Mouse (Mus musculus) cerebellum, postnatal 36 days (tissue): ENCODE data around the gene Ctrb1.

Experiments
- DNase-seq, 2 experiments: peaks; one replicate each; pipeline ENCODE4 v3.0.0; 2021 to 2022; ENCODE audit warnings: mixed read lengths in 2 of 2

Ctrb1 gene

DNA sequence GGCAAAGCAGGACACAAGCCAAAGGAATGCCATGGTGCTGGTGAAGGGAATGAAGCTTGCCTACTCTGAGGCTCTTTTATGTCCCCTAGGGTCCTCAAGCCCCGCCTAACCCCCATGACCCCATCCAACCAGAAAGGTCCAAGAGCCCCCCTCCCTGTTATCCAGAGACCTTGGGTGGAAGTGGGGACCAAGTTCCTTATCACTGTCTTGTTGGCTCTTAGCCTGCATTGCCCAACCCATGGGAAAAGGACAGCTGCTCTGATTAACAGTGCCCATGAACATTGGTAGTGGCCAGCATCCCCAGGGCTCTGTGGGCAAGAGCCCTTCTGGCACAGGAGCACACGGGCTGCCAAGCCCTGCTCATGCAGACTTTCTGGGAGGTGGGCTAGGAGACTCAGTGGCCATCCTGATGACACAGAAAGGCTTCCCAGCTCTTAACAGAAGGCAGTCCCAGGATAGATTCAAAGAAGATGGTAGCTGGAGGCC is at the start of gene Ctrb1:
Ctrb1 (minus strand) TSS at position 51 of the 486 bp plus-strand sequence.
- DNase-seq = no peak

DNA sequence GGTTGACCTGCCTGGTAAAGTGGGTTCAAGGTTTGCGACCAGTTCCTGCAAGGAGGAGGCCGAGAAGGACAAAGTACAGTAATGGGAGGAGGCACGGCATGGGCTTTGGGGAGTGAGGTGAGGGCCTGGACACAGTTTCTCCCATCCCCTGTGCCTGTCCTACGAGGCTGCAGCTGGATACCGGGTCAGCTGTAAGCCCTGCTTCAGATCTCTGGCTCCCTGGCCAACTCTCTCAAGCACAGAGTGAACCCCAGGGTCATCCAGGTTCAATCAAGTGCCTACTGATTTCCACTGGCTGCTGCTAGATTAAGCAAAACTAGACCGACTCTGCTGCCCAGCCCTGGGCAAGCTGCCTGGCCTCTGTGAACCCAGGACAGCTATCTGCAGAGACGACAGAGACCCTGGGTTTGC is 49.5 kb upstream of the Ctrb1 start:
- no peak for DNase-seq

DNA sequence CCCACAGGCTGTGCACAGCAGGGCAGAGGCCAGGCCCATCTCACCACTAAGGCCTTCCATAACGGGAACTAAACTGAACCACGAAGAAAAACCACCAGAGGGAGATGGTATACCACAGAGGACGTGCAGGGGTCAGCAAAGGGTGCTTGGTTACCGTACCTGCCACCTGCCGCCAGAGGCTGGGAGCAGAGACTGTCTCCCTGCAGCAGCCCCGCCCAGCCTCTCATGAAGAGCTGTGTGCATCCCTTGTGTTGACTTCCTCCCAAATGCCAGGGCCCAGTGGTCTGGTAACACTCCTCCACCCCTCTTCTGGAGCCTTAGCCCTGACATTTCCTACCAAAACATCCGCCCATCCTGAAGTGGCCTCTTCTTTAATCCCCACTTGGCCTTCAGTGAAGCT is 48.8 kb upstream of the Ctrb1 start:
- DNase-seq = no peak

DNA sequence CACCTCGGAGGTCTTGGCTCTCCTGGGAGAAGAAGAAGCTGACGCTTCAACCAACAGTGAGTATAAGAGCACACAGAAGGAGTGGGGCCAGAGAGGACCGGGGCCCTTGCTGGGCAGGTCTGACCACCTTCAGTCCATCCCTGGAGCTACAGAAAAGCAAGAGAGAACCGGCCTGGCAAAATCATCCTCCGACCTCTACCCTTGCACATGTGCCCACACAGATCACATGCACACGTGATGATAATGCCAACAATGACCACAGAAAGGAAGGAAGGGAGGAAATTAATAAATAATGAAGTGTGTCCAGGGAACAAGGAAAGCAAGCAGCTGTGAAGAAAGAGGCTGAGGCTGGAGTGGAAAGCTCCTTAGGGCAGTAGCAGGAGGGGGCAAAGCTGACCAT is 48.1 kb upstream of the Ctrb1 start:
- DNase-seq = no peak

DNA sequence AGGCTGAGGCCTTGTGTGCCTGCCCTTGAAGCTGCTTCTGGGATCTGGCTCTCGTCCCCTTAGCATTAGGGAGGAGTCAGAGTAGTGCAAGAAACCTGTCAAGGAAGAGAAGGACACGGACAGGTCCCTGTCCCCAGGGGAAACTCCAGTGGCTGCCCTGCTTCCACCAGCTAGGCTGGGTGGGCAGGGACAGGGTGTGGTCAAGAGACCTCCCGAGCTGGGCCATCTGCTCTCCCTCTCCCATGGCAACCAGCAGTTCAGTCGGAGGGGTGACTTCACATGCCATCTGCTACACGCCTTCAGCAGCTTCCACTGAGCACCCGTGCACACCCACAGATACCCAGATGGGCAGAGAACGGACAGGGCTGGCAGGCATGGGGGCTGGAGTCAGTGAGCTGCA is 45.5 kb upstream of the Ctrb1 start:
- DNase-seq = peak; percentile 53 to 57

DNA sequence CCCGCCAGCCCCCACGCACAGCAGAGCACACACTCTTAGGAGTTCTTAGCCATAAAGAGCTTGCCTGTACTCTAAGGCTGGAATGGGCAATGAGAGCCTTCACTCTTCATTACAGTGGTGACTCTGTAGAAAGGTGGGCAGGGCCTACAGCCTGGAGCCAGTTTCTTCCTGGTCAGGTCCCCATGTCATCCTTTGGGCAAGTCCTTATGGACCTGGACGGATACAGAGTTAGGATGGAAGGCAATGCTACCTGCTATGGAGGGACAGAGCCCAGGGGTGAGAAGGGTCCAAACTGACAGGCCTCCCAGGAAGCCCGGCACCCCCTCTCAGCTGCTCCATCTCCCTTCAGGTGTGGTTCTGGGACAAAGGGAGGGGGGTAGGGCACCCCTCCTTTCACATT is 45.0 kb upstream of the Ctrb1 start:
- DNase-seq = no peak

DNA sequence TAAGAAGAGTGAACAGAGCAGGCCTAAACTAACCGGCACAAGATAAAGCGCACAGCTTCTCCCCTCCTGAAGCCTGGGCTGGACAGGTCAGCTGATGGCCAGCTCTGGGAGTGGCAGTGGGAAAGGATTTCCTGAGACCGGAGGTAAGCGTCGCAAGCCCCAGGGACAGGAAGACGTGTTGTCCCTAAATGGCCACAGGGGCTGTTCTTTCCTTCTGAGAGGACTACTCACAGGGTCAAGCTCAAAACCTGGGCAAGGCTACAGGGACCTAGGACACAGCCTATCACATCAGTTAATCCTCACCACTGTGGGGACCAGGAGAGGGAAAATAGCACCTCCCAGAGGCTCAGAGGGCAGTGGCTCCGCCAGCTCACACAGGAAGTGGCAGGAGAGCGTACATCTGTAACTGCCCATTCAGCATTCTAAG is 44.5 kb upstream of the Ctrb1 start:
- peak in 1 of 2 experiments; percentile 20 for DNase-seq

DNA sequence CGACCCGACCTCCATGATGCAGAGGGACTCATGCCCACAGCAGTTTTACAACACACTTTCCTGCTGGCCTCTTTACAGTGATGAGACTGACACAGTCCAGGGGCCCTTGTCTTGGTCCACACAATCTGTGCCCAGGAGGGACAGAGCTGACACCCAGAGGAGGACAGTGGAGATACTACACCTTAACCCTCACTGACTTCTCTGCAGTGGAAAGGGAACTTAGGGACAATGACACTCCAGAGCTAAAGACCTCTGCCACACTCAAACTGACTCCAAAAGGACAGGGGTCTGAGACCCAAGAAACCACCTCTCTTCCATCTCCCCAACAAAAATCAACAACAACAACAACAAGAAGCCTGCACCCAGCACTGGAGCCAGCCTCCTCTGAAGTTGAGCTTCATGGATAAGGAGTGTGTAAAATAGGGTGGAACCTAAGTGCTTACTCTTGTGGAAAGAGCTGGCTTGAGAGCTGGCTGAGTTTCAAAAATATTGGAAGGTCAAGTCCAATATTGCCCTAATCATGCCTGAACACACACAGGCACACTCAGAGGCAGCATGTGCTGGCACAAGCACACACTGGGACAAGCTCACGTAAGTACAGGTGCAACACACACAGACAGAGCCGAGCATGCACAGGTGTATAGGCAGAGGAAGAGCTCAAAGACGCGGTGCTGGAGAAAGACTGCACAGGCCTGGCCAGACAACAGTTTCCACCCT is 43.6 kb upstream of the Ctrb1 start:
- no peak for DNase-seq

DNA sequence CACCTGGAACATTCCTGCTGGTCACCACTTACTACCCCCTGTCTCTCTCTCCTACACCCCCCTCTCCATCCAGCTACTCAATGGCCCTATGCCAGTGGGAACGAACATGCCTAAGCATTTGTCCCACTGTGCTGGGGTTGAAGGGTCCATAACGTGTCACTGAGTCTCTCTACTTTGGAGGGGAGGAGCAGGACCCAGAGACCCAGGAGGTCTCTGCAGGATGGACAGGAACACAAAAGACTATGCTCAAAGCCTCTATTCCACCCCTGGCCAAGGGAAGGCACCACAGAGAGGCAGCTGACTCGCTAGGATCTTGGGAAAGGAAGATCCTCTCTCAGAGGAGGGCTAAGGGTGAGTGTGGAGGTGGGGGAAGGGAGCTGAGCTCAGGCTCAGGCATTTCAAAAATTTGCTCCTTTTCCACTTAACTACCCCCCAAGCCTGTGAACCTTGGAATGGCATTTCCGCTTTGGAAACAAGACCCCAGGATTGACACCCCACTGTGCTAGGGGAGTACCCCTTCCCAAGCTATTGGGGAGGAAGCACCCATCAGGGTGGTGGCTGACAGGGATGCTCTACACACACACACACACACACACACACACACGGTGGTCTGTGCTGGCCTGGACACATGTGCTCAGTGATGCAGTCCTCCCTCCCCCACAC is 42.9 kb upstream of the Ctrb1 start:
- peak in 1 of 2 experiments; percentile 12 for DNase-seq

DNA sequence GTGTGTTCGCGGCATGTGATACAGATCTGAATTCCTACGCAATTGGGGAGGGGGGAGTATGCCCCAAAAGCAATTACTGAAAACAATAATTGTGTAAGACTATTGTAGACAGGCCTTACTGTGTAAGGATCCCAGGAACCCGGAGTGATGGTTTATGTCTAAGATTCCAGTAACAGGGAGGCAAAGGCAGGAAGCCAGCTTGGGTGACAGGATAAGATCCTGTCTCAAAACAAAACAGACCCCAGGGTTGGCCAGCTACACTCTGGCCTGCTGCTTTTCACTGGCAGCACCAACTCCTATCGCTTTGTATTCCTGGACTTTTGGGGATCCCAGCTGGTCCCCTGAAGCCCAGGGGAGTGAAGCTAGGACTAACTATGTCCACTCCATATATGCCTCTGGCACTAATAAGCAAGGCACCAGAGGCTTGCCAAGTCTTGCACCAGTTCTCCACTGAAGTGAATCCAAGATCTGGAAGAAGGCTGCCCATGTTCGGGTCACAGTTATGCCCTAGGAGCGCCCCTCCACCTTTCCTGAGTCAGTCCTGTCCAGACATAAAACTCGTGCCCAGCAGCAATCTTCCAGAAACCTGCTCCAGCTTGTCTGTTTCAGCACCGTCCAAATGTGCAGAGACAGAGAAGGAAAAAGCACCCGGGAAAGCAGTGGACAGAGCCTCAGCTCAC is 41.7 kb upstream of the Ctrb1 start:
- peak in 1 of 2 experiments; percentile 13 for DNase-seq

DNA sequence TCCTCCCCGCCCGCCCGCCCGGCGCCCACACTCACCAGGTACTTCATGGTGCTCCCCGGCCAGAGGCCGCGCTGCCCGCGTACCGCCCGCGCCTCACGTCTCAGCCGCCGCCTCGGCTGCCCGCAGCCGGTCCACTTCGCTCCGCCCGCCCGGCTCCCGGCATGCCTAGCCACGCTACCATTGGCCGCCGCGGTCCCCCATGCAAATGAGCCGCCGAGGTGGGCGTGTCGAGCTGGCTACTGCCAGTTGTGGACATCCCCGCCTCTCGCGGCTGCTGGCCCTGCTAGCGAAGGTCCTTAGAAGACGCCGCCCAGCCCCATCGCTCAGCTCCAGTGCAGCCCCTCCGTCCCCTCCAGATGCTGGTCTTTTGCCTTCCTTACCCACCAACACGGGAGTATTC is 41.2 kb upstream of the Ctrb1 start:
- DNase-seq = peak; percentile 92 to 95

DNA sequence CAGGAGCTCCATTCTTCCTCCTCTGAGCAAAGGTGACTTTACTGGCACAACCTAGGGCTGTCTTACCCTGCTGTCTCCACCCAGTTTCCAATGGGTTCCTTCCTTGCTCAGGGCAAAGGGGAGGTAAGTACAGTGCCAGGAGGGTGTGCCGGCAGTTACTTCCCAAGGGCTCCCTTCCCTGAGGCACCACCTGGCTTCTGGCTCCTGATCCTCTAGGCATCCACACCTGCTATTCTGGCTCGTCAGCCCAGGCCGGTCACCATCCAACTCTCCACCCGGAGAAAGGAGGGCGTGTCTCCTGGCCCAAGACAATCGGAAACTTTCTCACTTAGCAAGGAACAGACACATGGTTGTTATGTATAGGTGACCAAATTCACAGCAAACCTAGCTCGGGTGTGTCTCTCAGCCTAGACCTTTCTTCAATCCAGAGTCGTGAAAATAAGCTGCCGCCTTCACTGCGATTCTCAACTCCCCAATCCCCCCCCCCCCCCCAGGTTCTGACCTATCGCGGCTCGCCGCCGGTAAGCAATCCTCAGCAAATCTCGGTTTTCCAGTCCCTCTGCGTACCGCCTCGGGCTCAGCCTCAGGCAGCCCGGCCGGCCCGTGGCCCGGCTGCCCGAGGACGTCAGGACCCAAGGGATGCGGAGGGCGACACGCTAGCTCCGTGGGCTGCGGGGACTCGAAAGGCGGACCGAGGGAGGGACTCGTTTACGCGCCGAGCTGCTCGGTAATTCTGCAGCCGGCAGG is 40.6 kb upstream of the Ctrb1 start:
- DNase-seq = peak; percentile 51 to 55

DNA sequence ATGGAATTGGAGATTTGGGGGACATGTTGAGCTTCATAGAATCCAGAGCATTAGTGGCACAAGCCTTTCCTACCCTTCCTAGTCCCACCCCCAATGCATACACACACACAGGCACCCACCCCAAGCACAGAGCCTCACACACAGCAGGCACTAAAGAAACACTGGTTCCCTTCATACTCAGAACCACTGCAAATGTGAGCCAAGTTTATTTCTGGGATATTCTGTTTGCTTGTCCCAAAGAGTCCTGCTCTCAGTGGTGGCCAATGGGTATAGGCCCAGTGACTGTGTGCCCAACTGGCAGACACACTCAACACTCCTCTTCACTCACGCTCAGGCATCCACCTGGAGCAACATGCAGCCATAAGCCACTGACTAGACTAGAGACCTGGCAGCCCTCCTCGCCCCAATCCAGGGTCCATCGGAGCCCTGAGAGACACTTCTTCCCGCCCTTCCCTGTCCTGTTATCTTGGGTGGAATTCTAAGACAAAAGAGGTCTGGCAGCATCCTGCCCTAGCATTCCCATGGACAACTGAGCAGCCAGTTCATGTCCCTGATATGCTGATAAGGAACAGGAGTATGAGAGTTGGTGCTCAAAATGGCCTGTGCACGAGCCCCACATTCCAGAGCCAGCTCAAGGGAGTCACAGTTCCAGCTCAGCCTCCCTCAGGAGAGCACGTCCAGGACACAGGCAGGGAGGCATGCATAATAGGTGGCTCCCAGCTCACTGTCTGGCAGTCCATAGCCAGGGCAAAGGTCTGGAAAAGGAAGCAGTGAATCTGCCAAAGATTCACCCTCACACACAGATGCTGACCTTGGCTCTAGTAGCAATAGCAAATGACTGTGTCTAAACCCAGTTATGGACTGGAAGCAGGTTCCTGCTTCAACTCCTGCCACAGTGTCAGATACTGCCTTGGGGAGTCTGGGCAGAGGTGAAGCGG is 38.7 kb upstream of the Ctrb1 start:
- no peak for DNase-seq

DNA sequence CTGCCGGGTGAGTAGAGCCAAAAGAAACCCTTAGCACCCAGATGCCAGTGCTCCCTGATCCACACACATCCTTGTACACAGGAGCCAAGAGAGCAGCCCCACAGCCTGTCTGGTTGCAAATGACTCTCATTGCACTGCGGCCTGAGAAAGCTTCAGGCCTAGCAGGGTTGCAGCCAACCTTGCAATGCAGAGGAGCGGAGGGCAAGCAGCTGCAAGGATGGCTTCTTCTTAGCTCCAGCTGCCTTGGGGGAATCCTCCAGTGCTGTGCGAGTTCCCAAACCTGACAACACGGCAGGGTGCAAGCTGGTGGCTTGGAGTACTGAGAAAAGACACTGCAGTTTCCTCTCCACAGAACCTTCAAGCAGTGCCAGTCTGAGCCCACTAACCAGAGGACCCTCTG is 37.7 kb upstream of the Ctrb1 start:
- peak in 1 of 2 experiments; percentile 6 for DNase-seq

DNA sequence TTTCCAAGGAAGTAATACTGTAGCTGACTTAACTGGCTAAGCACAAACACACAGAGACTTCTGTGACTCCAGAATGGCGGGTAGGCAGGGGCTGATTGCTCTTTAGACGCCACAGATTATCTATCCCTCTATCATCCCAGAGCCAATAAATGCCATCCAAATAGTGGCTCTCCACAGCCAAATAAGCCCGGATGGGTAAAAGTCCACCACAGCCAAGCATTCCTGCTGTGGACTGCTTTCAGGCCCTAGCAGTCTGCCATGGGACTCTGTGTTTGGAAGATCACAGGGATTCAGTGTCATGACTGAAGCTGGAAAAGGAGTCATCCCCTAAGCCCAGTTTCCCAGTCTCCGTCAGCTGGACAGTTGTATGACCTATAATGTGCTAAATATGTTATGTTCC is 36.7 kb upstream of the Ctrb1 start:
- peak in 1 of 2 experiments; percentile 2 for DNase-seq

DNA sequence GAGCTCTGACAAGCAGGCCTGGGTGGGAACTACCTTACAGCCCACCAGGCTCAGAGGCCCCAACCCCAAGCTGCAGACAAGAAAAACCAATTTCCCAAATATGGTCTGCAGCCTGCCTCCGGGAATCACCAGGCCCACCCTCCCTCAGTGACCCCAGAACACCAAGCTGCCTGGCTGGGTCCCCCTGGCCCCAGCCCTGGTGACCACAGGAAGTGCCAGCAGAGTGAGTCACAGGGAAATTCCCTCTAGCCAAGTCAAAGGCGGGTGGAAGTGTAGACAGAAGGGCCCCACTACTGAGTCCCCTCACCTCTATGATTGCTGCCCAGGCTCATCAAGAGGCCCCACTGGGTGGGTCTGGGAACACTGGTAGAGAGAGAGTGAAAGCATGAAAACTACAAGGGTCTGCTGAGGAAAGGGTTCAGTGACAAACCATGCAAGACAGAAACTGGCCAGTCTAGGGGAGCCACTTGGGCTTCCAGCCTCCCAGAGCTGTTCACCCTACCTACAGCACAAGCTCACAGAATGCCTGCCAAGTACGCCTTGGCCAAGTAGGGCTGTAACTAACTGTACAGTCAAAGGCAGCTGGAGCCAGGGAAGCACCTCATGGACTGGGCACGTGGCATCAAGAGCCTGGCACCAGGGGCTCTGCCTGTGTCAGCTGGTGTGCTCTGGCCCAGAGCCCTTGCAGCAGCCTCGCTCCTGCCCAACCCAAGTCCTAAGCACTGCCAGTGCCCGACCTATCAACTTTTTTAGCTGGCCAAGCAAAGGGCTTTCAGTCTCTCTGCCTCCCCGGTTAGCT is 35.5 kb upstream of the Ctrb1 start:
- peak; percentile 53 to 63 for DNase-seq

DNA sequence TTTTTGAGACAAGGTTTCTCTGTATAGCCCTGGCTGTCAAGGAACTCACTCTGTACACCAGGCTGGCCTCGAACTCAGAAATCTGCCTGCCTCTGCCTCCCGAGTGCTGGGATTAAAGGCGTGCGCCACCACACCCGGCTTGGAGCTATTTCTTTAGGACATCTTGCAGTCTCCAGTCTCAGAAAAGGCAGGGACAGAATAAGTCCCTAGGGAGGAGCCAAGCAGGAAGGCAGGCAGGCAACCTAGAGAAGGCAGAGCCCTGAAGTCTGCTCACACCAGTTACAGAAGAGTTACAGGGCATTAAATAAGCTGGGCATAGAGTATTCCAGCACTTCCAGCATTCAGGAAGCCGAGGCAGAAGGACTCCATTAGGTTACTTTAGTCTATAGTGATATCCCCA is 34.5 kb upstream of the Ctrb1 start:
- no peak for DNase-seq

DNA sequence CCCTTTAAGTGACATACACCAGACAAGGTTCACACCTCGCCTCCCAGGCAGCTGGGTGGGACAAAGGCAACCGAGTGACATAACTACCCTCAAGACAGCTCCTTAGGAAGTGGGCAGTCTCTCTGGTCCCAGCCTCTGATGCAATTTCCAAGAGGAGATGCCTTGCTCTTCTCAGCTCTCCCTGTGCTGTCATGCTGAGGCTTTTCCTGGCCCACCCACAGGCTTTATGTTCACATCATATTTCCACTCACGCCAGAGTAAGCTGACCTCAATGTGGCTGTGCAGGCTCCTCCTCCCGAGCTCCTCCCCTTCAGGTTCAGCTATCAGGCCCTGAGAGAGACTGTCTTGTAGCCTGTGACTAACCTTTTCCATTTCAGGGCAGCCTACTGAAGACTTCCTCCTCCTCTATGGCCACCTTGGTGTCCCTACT is 29.3 kb upstream of the Ctrb1 start:
- peak in 1 of 2 experiments; percentile 5 for DNase-seq

DNA sequence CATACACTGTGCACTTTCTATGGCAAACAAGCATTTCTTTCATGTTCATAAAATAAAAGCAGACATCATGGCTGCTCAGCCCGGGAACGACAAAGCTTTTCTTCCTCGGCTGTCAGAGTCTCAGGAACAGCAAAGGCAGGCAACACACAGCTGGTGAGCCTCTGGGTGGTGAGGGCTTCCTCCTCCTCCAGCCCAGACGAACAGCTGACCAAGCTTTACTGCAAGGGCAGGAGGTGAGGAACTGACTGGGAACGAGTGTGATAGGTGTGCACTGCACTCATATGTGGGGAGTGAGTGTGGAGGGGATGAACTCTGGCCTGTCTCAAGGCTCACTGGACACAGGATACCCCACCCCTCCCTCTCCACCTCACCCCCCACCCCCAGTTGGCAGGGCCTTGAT is 28.1 kb upstream of the Ctrb1 start:
- peak in 1 of 2 experiments; percentile 4 for DNase-seq

DNA sequence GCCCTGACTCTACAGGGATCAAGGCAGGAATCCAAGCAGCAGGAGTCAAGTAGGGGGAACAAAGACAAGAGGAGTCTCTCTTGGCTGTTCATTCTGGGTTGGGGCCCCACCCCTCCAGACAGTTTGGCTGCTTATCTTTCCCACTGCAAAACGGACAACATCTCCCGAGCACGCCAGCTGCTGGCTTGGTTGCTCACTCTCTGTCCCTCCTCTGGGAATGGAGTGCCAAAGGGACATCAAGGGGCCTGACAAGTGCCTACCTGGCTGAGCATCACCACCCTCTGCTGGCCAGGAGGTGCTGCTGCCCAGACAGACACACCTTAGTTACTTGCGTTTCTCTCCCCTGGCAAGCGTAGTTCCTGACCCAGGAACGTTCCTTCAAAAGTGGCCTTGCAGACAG is 27.1 kb upstream of the Ctrb1 start:
- DNase-seq = peak in 1 of 2 experiments; percentile 47

DNA sequence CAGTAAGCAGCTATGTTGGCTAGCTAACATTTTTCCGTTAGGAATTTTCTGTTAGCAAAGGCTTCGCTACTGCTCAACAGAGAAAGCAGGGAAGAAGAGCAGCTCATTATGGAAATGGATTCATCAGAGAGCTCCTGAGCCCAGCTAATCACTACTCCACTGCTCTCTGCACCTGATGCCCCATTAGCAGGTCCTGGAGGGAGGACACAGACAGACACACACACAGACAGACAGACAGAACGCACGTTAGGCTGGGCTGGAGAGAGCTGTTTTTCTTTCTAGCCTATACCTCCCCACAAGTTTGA is 26.6 kb upstream of the Ctrb1 start:
- DNase-seq = no peak
